Mouse (Mus musculus) brain, embryonic 14.5 days (tissue): ENCODE results near the gene Sel1l3. TPM values are rescaled to one million over a fixed set of nuclear protein-coding genes. Genes with fewer than 3 reads are reported as not detected.

Experiments used
- DNase-seq: peaks from one replicate; pipeline ENCODE4 v3.0.0-alpha.2; 2011; ENCODE audit warnings: low read depth
- CTCF ChIP-seq: fragments of 200-500 bp; IDR thresholded peaks from 2 replicates; pipeline ENCODE4 v1.5.1; 2012; ENCODE audit warnings: inconsistent platforms, mild to moderate bottlenecking, moderate library complexity, borderline replicate concordance; ENCODE audit not compliant: insufficient read depth, insufficient read length; ENCODE audit errors: extremely low read depth
- POLR2A ChIP-seq: fragments of 200-500 bp; IDR thresholded peaks from 2 replicates; pipeline ENCODE4 v1.6.1; 2012; ENCODE audit warnings: mild to moderate bottlenecking, inconsistent platforms, borderline replicate concordance; ENCODE audit not compliant: poor library complexity, insufficient read depth, insufficient read length, severe bottlenecking; ENCODE audit errors: extremely low read depth
- polyA plus RNA-seq: library from polyadenylated mRNA; depleted of rRNA; stranded (reverse); fragments of >200 nt; gene quantifications from 2 replicates; pipeline ENCODE4 v1.2.3, GENCODE M21; 2012

Sel1l3 gene
- polyA plus RNA-seq, 1 experiment = 15.5 TPM

GRCm38 (mm10) chr5:53165672-53166071, 48.1 kb downstream of the Sel1l3 start:
- TF ChIP-seq CTCF = no peak
- DNase-seq = no peak

GRCm38 (mm10) chr5:53162436-53162835, 51.3 kb downstream of the Sel1l3 start:
- DNase-seq = peak; percentile 69
- TF ChIP-seq POLR2A (no peak), CTCF (no peak)

DNA sequence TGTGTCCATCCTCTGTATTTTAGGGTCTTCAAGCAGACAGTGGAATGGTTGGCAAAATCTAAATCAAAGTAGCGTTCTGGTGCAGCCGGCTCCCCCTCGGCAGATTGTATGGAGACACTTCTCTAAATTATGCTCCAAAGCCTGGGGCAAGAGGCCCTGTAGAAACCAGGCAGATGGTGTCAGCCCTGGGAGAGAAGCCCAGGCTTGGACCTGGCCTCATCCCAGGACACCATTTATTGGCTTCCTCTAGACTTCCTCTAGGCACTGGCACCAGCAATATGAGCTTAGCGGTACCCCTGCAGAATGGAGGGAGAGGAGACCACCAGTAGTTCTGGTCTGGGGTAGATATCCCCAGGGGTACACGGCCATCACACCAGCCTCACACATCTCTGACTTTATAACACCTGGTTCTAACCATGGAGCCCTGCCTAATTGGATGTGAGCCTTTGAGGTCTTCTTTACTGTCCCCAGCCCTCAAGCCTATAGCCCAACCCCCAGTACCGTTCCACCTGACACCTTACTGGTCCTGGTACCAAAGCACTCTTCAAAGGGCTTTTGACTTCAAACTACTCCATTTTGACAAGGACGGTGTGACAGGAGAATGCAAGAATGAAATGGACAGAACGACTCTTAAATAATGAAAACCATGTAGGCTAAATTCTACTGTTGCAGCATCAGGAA, 52.1 kb downstream of the Sel1l3 start:
- peak; percentile 77 for DNase-seq
- TF ChIP-seq POLR2A = no peak
- no peak for TF ChIP-seq CTCF

- TF ChIP-seq POLR2A = no peak
- no peak for TF ChIP-seq CTCF
- peak; percentile 65 for DNase-seq
Observed at GRCm38 (mm10) chr5:53160207-53160606, 53.5 kb downstream of the Sel1l3 start.

DNA sequence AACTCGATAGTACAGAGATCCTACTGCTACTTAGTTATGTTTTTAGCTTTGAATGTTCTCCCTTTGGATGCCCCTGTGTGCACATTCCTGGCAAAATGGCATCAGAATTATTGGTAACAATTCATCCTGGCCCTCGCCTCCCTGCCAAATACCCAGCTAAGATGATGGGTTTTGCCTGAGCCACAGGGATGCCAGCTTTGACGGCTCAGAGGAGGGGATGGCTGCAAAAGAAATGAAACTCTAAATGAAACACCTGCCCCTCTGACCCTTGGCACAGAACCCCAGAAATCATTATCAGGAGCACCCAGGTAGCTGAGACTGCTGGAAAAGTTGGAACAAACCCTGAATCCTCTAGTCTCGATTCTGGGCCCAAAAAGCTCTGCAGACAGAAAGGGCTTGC, 54.1 kb downstream of the Sel1l3 start:
- no peak for DNase-seq
- TF ChIP-seq CTCF (no peak), POLR2A (no peak)

- TF ChIP-seq POLR2A = no peak
- no peak for TF ChIP-seq CTCF
- no peak for DNase-seq
Observed at GRCm38 (mm10) chr5:53159166-53159565, 54.6 kb downstream of the Sel1l3 start.

- DNase-seq = no peak
- TF ChIP-seq CTCF (no peak), POLR2A (no peak)
Observed at GRCm38 (mm10) chr5:53155985-53156679, 57.6 kb downstream of the Sel1l3 start.

DNA sequence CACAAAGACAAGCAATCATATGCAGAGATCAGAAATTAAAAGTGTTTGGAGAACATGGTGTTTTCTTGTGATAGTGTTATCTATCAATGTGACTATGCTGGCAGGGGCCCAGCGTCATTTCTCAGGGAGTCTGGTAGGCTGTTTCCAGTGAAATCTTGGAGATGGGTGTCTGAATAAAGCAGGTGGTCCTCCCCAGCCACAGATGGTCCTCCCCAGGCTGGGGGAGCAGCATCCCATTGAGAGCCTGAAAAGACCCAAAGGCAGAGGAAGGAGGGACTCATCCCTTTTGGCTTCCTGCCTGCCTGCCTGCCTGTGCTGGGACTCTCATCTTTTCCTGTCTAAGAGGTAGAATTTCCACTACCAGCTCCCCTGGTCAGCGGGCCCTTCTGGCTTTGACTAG, 59.2 kb downstream of the Sel1l3 start:
- DNase-seq = peak; percentile 88
- TF ChIP-seq POLR2A (no peak), CTCF (no peak)

DNA sequence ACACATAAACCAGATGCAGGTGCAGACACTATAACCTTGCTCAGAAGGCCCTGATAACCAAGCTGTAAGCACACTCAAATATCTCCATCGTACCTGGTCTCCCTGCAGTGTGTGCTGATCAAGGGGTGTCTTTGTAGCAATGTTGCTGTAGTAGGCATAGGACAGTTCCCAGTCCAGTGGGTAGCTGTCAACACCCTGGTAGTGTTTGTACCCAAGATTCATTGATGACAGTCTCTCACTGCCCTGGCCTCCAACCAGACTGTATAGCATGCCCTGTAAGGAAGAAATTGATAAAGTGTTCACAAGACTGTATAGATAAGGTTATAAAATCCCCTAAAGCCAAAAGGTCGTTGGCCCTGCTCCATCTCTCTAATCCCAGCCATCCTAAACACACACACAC, 59.6 kb downstream of the Sel1l3 start:
- TF ChIP-seq CTCF (no peak), POLR2A (no peak)
- DNase-seq = no peak

DNA sequence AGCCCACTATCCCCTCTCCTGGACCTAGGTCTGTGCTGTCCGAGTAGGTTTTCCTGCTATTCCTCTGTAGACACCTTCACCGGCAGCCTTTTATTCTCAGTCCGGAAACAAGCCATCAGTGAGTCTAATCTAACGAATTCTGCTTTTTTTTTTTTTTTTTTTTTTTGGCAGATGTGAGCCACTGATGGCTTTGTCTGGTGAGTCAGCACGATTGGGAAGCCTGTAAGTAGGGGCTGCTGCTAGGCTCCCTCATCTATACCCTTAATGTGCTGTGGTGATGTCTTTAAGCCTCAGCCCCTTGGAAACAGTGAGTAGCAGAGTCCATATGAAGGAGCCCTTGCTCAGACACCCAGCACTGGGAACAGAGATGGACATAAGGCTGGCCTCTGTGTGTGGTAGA, 60.6 kb downstream of the Sel1l3 start:
- TF ChIP-seq CTCF = no peak
- TF ChIP-seq POLR2A = no peak
- peak; percentile 46 for DNase-seq

GRCm38 (mm10) chr5:53151379-53151960, 62.3 kb downstream of the Sel1l3 start:
- TF ChIP-seq CTCF = no peak
- TF ChIP-seq POLR2A = no peak
- peak; percentile 91 for DNase-seq

GRCm38 (mm10) chr5:53148960-53149685, 64.6 kb downstream of the Sel1l3 start:
- peak; percentile 53 for DNase-seq

More at GRCm38 (mm10) chr5:53148960-53149685, 64.6 kb downstream of the Sel1l3 start:
- TF ChIP-seq CTCF = no peak
- no peak for TF ChIP-seq POLR2A
